Mouse (Mus musculus) myocyte (in vitro differentiated cells): Measurements from ENCODE around the gene Ap3s2. TPM values are rescaled to one million over a fixed set of nuclear protein-coding genes. Genes with fewer than 3 reads are reported as not detected.
A peak's percentile ranks its signal among the peaks of the same experiment; 100 is the strongest.

Experiments
- H3K27me3 ChIP-seq: one replicate; pipeline ENCODE4 v1.6.1; 2011; ENCODE audit not compliant: control insufficient read depth, insufficient read depth, insufficient read length
- H3K36me3 ChIP-seq: one replicate; pipeline ENCODE4 v1.6.1; 2011; ENCODE audit not compliant: control insufficient read depth, insufficient read depth
- H3K4me2 ChIP-seq: one replicate; pipeline ENCODE4 v1.6.1; 2011; ENCODE audit warnings: low read depth, control low read depth
- H3K4me3 ChIP-seq: one replicate; pipeline ENCODE4 v1.5.1; 2011; ENCODE audit warnings: mild to moderate bottlenecking, control low read depth, moderate library complexity
- H3K79me2 ChIP-seq: one replicate; pipeline ENCODE4 v1.6.1; 2011; ENCODE audit not compliant: control insufficient read depth, insufficient read depth
- H3ac ChIP-seq: one replicate; pipeline ENCODE4 v1.6.1; 2011; ENCODE audit not compliant: control insufficient read depth, insufficient read length
- CEBPB ChIP-seq: IDR thresholded peaks from 2 replicates; pipeline ENCODE4 v1.6.1; 2011; ENCODE audit warnings: mild to moderate bottlenecking, moderate library complexity; ENCODE audit not compliant: poor library complexity, insufficient read depth, severe bottlenecking
- E2F4 ChIP-seq: IDR thresholded peaks from one replicate; pipeline ENCODE4 v1.6.1; 2011; ENCODE audit warnings: mild to moderate bottlenecking, control low read depth, moderate library complexity; ENCODE audit not compliant: insufficient read depth
- MAX ChIP-seq: IDR thresholded peaks from one replicate; pipeline ENCODE4 v1.6.1; 2011; ENCODE audit warnings: low read depth, mild to moderate bottlenecking, control low read depth
- MYOD1 ChIP-seq, 3 experiments: IDR thresholded peaks; one replicate each; pipeline ENCODE4 v1.6.1; 2011; ENCODE audit warnings: control low read depth in 2 of 3, low read depth in 2 of 3, mild to moderate bottlenecking in 2 of 3, moderate library complexity in 1 of 3; ENCODE audit not compliant: insufficient read length in 2 of 3, control insufficient read depth in 1 of 3
- MYOG ChIP-seq, 3 experiments: IDR thresholded peaks; one replicate each; pipeline ENCODE4 v1.6.1; 2011; ENCODE audit warnings: control low read depth in 2 of 3, low read depth in 2 of 3, mild to moderate bottlenecking in 2 of 3; ENCODE audit not compliant: insufficient read length in 2 of 3, control insufficient read depth in 1 of 3, insufficient read depth in 1 of 3
- POLR2A ChIP-seq: IDR thresholded peaks from one replicate; pipeline ENCODE4 v1.6.1; 2011; ENCODE audit warnings: low read depth, mild to moderate bottlenecking, control low read depth, moderate library complexity; ENCODE audit not compliant: insufficient read length
- POLR2AphosphoS2 ChIP-seq: IDR thresholded peaks from one replicate; pipeline ENCODE4 v1.6.1; 2011; ENCODE audit warnings: low read depth, control low read depth; ENCODE audit not compliant: insufficient read length
- REST ChIP-seq: IDR thresholded peaks from one replicate; pipeline ENCODE4 v1.6.1; 2011; ENCODE audit warnings: mild to moderate bottlenecking, control low read depth, moderate library complexity; ENCODE audit not compliant: insufficient read depth, insufficient read length
- SRF ChIP-seq: IDR thresholded peaks from one replicate; pipeline ENCODE4 v1.6.1; 2011; ENCODE audit warnings: low read depth; ENCODE audit not compliant: control insufficient read depth, insufficient read length
- TCF12 ChIP-seq: IDR thresholded peaks from one replicate; pipeline ENCODE4 v1.6.1; 2011; ENCODE audit warnings: mild to moderate bottlenecking, control low read depth; ENCODE audit not compliant: poor library complexity, insufficient read depth, severe bottlenecking
- TCF3 ChIP-seq: IDR thresholded peaks from one replicate; pipeline ENCODE4 v1.6.1; 2011; ENCODE audit warnings: low read depth, control low read depth; ENCODE audit not compliant: insufficient read length
- USF1 ChIP-seq: IDR thresholded peaks from one replicate; pipeline ENCODE4 v1.6.1; 2011; ENCODE audit warnings: low read depth, mild to moderate bottlenecking, control low read depth, moderate library complexity
- polyA plus RNA-seq: library from polyadenylated mRNA; unstranded; fragments of >200 nt; fragmentation: generic; extraction: Trizol; gene quantifications from one replicate; pipeline ENCODE4 v1.2.1, GENCODE M21; 2012; ENCODE audit warnings: missing spikeins

Ap3s2 gene
- polyA plus RNA-seq, 1 experiment = 15.1 TPM

DNA sequence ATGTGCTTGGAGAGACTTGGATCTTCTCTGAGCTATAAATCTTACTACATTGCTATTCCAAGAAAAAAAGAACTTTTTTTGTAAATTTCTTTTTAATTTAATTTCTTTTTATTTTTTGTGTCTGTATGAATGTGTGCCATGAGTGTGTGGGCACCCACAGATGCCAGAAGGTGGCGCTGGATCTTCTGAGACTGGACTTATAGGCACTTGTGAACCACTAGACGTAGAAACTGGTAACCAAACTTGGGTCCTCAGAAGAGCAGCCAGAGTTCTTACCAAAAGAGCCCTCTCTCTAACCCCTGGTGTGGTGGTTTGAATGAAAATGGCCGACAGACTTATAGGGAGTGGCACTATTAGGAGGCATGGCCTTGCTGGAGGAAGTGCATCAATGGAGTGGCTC, 30.6 kb upstream of the Ap3s2 start:
- TF ChIP-seq REST (no peak), MYOD1 (IDR thresholded peaks at IDR 0.05; ENCODE audit: control insufficient read depth in 1 of 3, insufficient read length in 2 of 3, low read depth in 2 of 3) (no peak), TCF3 (no peak), E2F4 (no peak), POLR2A (no peak), MAX (no peak), POLR2AphosphoS2 (no peak), TCF12 (no peak), SRF (no peak), USF1 (no peak), MYOG (IDR thresholded peaks at IDR 0.05; ENCODE audit: control insufficient read depth in 1 of 3, insufficient read depth in 1 of 3, insufficient read length in 2 of 3, low read depth in 2 of 3) (no peak), CEBPB (no peak)
- no peaks in the 10 kb centered on the region for H3K36me3 ChIP-seq
- peaks cover 7% of the 10 kb centered on the region for H3K27me3 ChIP-seq
- no peak overlapping the region for H3K4me2 ChIP-seq
- H3ac ChIP-seq = no peak overlapping the region
- no peak overlapping the region for H3K4me3 ChIP-seq
- no peaks in the 10 kb centered on the region for H3K79me2 ChIP-seq

DNA sequence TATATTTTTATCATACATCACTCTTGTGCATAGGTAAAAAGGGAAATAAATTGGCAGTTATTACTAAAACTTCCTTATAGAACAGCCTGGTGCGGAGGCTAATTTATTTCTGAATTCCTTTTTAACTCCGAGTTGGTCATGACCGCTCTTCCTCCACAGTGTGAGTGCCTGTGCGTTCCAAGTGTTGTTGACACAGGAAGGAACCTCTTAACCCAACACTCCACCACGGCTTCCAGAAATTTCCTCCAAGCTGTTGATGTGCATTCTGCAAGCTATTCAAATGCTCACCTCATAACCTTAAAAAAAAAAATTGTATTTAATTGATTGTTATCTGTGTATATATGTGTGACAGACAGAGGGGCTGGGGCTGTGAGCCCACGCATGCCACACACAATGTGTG, 29.8 kb upstream of the Ap3s2 start:
- TF ChIP-seq MYOD1 (IDR thresholded peaks at IDR 0.05; ENCODE audit: control insufficient read depth in 1 of 3, insufficient read length in 2 of 3, low read depth in 2 of 3) (no peak), TCF12 (no peak)
- H3K4me3 ChIP-seq = no peak overlapping the region
- no peak overlapping the region for H3ac ChIP-seq
- no peaks in the 10 kb centered on the region for H3K79me2 ChIP-seq
- H3K27me3 ChIP-seq = peaks cover 7% of the 10 kb centered on the region
- no peaks in the 10 kb centered on the region for H3K36me3 ChIP-seq
- H3K4me2 ChIP-seq = no peak overlapping the region

DNA sequence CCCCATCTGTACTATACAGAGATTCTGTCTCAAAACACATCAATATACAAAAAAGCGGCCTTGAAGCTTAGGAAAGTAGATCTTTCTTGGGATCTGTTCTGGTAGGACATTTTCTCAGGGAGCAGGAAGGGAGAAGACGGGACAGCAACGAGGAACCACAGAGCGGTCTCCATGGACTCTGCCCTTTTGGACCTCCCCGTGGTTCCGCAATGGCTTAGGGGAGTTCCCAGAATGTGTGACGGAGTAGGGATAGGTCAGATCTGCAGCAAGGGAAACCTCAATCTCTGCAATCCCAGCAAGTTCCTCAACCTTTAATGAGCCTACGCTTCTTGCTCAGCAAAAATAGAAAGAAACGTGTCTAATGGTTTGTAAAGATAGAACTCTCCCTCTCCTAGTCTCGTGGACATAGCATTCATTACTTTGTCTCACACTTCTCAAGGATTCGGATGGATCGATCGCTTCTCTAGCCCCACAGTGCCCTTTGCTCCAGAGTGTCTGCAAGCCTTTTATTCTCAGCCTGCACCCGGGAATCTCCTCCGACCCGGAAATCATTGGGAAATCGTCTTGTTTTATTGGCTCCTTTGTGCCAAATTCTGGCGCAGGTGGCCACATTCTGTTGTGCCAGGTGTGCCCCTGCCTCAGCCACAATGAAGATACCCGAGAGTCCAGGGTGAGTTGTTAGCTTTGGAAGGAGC, 15.2 kb upstream of the Ap3s2 start:
- no peak for TF ChIP-seq USF1
- TF ChIP-seq POLR2A = peak; percentile 27
- Histone ChIP-seq H3K27me3 (no peaks in the 10 kb centered on the region), H3K36me3 (no peaks in the 10 kb centered on the region)

DNA sequence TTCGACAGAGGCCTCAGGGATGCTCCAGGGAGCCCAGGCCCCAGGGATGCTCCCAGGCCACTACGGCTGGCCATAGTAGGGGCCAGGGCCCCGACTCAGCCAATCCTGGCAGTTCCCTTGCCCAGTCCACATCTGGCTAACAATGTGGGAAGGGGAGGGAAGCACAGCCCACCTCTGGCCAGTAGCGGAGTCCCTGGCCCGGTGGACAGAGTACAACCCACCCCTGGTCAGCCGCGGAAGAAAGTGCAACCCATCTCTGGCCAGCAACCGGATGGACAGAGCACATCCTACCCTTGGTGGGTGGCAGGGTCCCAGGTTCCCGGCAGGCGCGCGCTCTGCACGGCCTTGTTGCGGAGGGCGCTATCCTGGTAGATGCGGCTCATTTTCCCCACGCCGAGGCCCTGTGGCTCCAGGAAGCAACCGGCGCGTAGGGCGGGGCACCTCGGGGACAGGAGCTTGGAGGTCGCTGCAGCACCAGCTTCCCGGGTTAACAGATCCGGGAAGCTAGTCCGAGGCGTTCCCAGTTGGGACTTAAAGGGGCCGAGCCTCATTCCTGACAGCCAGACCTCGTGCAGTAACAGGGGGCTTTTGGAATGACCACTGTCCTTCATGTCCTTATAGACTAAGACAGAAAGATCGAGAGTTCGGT, 14.5 kb upstream of the Ap3s2 start, which contains the start of gene Arpin:
TSS of gene Arpin (minus strand) at position 498 of the 649 bp plus-strand sequence.
- H3K4me2 ChIP-seq = peak within 1 kb of the TSS; percentile 95
- H3K4me3 ChIP-seq = peak within 1 kb of the TSS; percentile 48
- no peaks in the 10 kb centered on the region for H3K79me2 ChIP-seq
- H3K36me3 ChIP-seq = no peaks in the 10 kb centered on the region
- peak within 1 kb of the TSS; percentile 35 for H3ac ChIP-seq
- TF ChIP-seq E2F4 (no peak), POLR2A (peak; percentile 52), SRF (no peak), REST (no peak), USF1 (no peak), TCF12 (no peak), MYOD1 (IDR thresholded peaks at IDR 0.05; ENCODE audit: control insufficient read depth in 1 of 3, insufficient read length in 2 of 3, low read depth in 2 of 3) (no peak), CEBPB (no peak), MYOG (IDR thresholded peaks at IDR 0.05; ENCODE audit: control insufficient read depth in 1 of 3, insufficient read depth in 1 of 3, insufficient read length in 2 of 3, low read depth in 2 of 3) (no peak), MAX (no peak), POLR2AphosphoS2 (peak; percentile 44), TCF3 (no peak)
- H3K27me3 ChIP-seq = no peaks in the 10 kb centered on the region

More for the DNA sequence above, 15.2 kb upstream of the Ap3s2 start:
- no peaks in the 10 kb centered on the region for H3K79me2 ChIP-seq
- peak overlapping the region; percentile 48 for H3K4me3 ChIP-seq
- H3ac ChIP-seq = peak overlapping the region; percentile 35
- peak overlapping the region; percentile 95 for H3K4me2 ChIP-seq

DNA sequence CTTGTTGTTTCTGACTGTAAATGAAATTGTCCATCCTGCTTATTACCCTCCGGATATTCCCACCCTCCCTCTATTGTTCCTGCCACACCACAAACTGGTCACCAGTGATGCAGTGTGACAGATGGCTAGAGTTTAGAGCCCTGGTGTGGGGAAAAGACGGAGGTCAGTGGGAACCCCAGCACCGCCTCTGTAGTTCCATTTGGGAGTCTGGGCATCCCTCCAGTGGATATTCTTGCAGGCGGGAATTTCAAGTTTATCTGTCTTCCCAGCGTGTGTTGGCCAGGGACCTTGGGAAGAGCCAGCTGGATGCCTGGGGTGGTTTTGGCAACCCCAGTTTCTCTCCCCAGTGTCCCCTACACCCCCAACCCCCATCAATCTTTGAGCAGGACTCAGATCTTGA, 14.0 kb upstream of the Ap3s2 start:
- peak overlapping the region; percentile 48 for H3K4me3 ChIP-seq
- no peak for TF ChIP-seq MYOG (IDR thresholded peaks at IDR 0.05; ENCODE audit: control insufficient read depth in 1 of 3, insufficient read depth in 1 of 3, insufficient read length in 2 of 3, low read depth in 2 of 3)
- TF ChIP-seq CEBPB = no peak
- no peak for TF ChIP-seq POLR2AphosphoS2
- TF ChIP-seq USF1 = no peak
- no peak for TF ChIP-seq POLR2A
- TF ChIP-seq E2F4 = peak; percentile 77
- no peak for TF ChIP-seq SRF
- no peak for TF ChIP-seq MAX
- peak in 1 of 3 experiments; percentile 26 for TF ChIP-seq MYOD1 (IDR thresholded peaks at IDR 0.05; ENCODE audit: control insufficient read depth in 1 of 3, insufficient read length in 2 of 3, low read depth in 2 of 3)
- no peak for TF ChIP-seq TCF3
- no peak for TF ChIP-seq REST

More for the DNA sequence above, 14.0 kb upstream of the Ap3s2 start:
- H3K36me3 ChIP-seq = no peaks in the 10 kb centered on the region
- H3K4me2 ChIP-seq = peak overlapping the region; percentile 95
- H3ac ChIP-seq = peak overlapping the region; percentile 35
- H3K27me3 ChIP-seq = no peaks in the 10 kb centered on the region
- no peaks in the 10 kb centered on the region for H3K79me2 ChIP-seq
